Mouse (Mus musculus): ENCODE data around the gene Psg29. TPM values are rescaled to one million over a fixed set of nuclear protein-coding genes. Genes with fewer than 3 reads are reported as not detected.
A peak's percentile ranks its signal among the peaks of the same experiment; 100 is the strongest.

Gene Psg29
- polyA plus RNA-seq (2012; rRNA removed), result not detected in 2 replicates

- Histone ChIP-seq H3K4me3 (ENCODE audit: control insufficient read depth, insufficient read depth, low read length) (no peak within 1 kb of the TSS), H3K36me3 (ENCODE audit: control insufficient read depth, insufficient read depth, low read length) (no peaks in the 10 kb centered on the region), H3K27me3 (ENCODE audit: control insufficient read depth, insufficient read depth, low read length) (no peaks in the 10 kb centered on the region), H3K4me1 (replicated peaks; ENCODE audit: control insufficient read depth, insufficient read depth, low read length) (no peaks in the 10 kb centered on the region), H3K27ac (ENCODE audit: control insufficient read depth, insufficient read depth, low read length) (no peak within 1 kb of the TSS)
- DNase-seq, result no peak
- TF ChIP-seq POLR2A (IDR thresholded peaks at IDR 0.05; ENCODE audit: control insufficient read depth, extremely low read depth, insufficient read depth, low read length, poor library complexity) (no peak), CTCF (IDR thresholded peaks at IDR 0.05; ENCODE audit: borderline replicate concordance, control insufficient read depth, extremely low read depth, insufficient read depth, low read length, poor library complexity) (no peak)
These were observed at the start of gene Psg29 for GRCm38 (mm10) chr7:17203177-17203576. Gene Psg29, plus strand, starts transcription at chr7:17203477.

- WGBS, result 42% methylated on average over 2 of the region's 2 CpGs
- H3K27me3 ChIP-seq (ENCODE audit: control insufficient read depth, insufficient read depth, low read length), result no peaks in the 10 kb centered on the region
- H3K4me3 ChIP-seq (ENCODE audit: control insufficient read depth, insufficient read depth, low read length), result no peak overlapping the region
- H3K27ac ChIP-seq (ENCODE audit: control insufficient read depth, insufficient read depth, low read length), result no peak overlapping the region
- no peak for TF ChIP-seq POLR2A (IDR thresholded peaks at IDR 0.05; ENCODE audit: control insufficient read depth, extremely low read depth, insufficient read depth, low read length, poor library complexity)
- no peak for TF ChIP-seq CTCF (IDR thresholded peaks at IDR 0.05; ENCODE audit: borderline replicate concordance, control insufficient read depth, extremely low read depth, insufficient read depth, low read length, poor library complexity)
- peak; percentile 26 for DNase-seq
- H3K36me3 ChIP-seq (ENCODE audit: control insufficient read depth, insufficient read depth, low read length), result no peaks in the 10 kb centered on the region
- H3K4me1 ChIP-seq (replicated peaks; ENCODE audit: control insufficient read depth, insufficient read depth, low read length), result no peaks in the 10 kb centered on the region
These were observed 47.6 kb upstream of the Psg29 start for GRCm38 (mm10) chr7:17155634-17156033.

GRCm38 (mm10) chr7:17156885-17157677 is 46.2 kb upstream of the Psg29 start:
- Histone ChIP-seq H3K27ac (ENCODE audit: control insufficient read depth, insufficient read depth, low read length) (no peak overlapping the region), H3K27me3 (ENCODE audit: control insufficient read depth, insufficient read depth, low read length) (no peaks in the 10 kb centered on the region), H3K36me3 (ENCODE audit: control insufficient read depth, insufficient read depth, low read length) (no peaks in the 10 kb centered on the region), H3K4me1 (replicated peaks; ENCODE audit: control insufficient read depth, insufficient read depth, low read length) (no peaks in the 10 kb centered on the region), H3K4me3 (ENCODE audit: control insufficient read depth, insufficient read depth, low read length) (no peak overlapping the region)
- no peak for DNase-seq
- TF ChIP-seq CTCF (IDR thresholded peaks at IDR 0.05; ENCODE audit: borderline replicate concordance, control insufficient read depth, extremely low read depth, insufficient read depth, low read length, poor library complexity) (no peak), POLR2A (IDR thresholded peaks at IDR 0.05; ENCODE audit: control insufficient read depth, extremely low read depth, insufficient read depth, low read length, poor library complexity) (no peak)
- WGBS, result 53% methylated on average over 3 of the region's 3 CpGs

- no peak for DNase-seq
- 87% methylated on average over 7 of the region's 7 CpGs for WGBS
- Histone ChIP-seq H3K4me3 (ENCODE audit: control insufficient read depth, insufficient read depth, low read length) (no peak overlapping the region), H3K36me3 (ENCODE audit: control insufficient read depth, insufficient read depth, low read length) (no peaks in the 10 kb centered on the region), H3K4me1 (replicated peaks; ENCODE audit: control insufficient read depth, insufficient read depth, low read length) (no peaks in the 10 kb centered on the region), H3K27me3 (ENCODE audit: control insufficient read depth, insufficient read depth, low read length) (no peaks in the 10 kb centered on the region), H3K27ac (ENCODE audit: control insufficient read depth, insufficient read depth, low read length) (no peak overlapping the region)
- no peak for TF ChIP-seq POLR2A (IDR thresholded peaks at IDR 0.05; ENCODE audit: control insufficient read depth, extremely low read depth, insufficient read depth, low read length, poor library complexity)
These were observed 44.3 kb upstream of the Psg29 start for GRCm38 (mm10) chr7:17159011-17159410.

GRCm38 (mm10) chr7:17171827-17172226 is 31.4 kb upstream of the Psg29 start:
- Histone ChIP-seq H3K4me3 (ENCODE audit: control insufficient read depth, insufficient read depth, low read length) (no peak overlapping the region), H3K27ac (ENCODE audit: control insufficient read depth, insufficient read depth, low read length) (no peak overlapping the region), H3K27me3 (ENCODE audit: control insufficient read depth, insufficient read depth, low read length) (no peaks in the 10 kb centered on the region), H3K36me3 (ENCODE audit: control insufficient read depth, insufficient read depth, low read length) (no peaks in the 10 kb centered on the region), H3K4me1 (replicated peaks; ENCODE audit: control insufficient read depth, insufficient read depth, low read length) (no peaks in the 10 kb centered on the region)
- no peak for DNase-seq
- 63% methylated on average over 4 of the region's 4 CpGs for whole genome bisulfite sequencing
- no peak for TF ChIP-seq CTCF (IDR thresholded peaks at IDR 0.05; ENCODE audit: borderline replicate concordance, control insufficient read depth, extremely low read depth, insufficient read depth, low read length, poor library complexity)
- TF ChIP-seq POLR2A (IDR thresholded peaks at IDR 0.05; ENCODE audit: control insufficient read depth, extremely low read depth, insufficient read depth, low read length, poor library complexity), result no peak

- Histone ChIP-seq H3K27me3 (ENCODE audit: control insufficient read depth, insufficient read depth, low read length) (no peaks in the 10 kb centered on the region), H3K4me3 (ENCODE audit: control insufficient read depth, insufficient read depth, low read length) (no peak overlapping the region), H3K4me1 (replicated peaks; ENCODE audit: control insufficient read depth, insufficient read depth, low read length) (no peaks in the 10 kb centered on the region), H3K36me3 (ENCODE audit: control insufficient read depth, insufficient read depth, low read length) (no peaks in the 10 kb centered on the region), H3K27ac (ENCODE audit: control insufficient read depth, insufficient read depth, low read length) (no peak overlapping the region)
- no peak for TF ChIP-seq CTCF (IDR thresholded peaks at IDR 0.05; ENCODE audit: borderline replicate concordance, control insufficient read depth, extremely low read depth, insufficient read depth, low read length, poor library complexity)
- no peak for TF ChIP-seq POLR2A (IDR thresholded peaks at IDR 0.05; ENCODE audit: control insufficient read depth, extremely low read depth, insufficient read depth, low read length, poor library complexity)
- no peak for DNase-seq
- WGBS, result 77% methylated on average over 3 of the region's 3 CpGs
These were observed 2.4 kb downstream of the Psg29 start for GRCm38 (mm10) chr7:17205530-17206184.

Other genes with a start within 250 kb of the Psg29 start
- not detected in 2 replicates for gene Pnmal1, start 243.8 kb upstream of the Psg29 start, polyA plus RNA-seq (2012; rRNA removed)
- gene Gm42372, start 220.4 kb upstream of the Psg29 start, polyA plus RNA-seq (2012; rRNA removed), result 2.3 TPM in 2 replicates
- 1.5 and 2.0 TPM in 2 replicates for gene Ccdc8, start 210.8 kb upstream of the Psg29 start, polyA plus RNA-seq (2012; rRNA removed)
- gene Ppp5c, start 175.6 kb upstream of the Psg29 start, polyA plus RNA-seq (2012; rRNA removed), result 359 and 363 TPM in 2 replicates
- 2.8 and 8.9 TPM in 2 replicates for gene Hif3a, start 141.1 kb upstream of the Psg29 start, polyA plus RNA-seq (2012; rRNA removed)
- gene Psg16, start 129.4 kb upstream of the Psg29 start, polyA plus RNA-seq (2012; rRNA removed), result not detected in 2 replicates
- not detected in 2 replicates for gene Ceacam3, start 53.2 kb upstream of the Psg29 start, polyA plus RNA-seq (2012; rRNA removed)